Mouse (Mus musculus) kidney, postnatal 14 days (tissue): ENCODE measurements around the gene Gm13941.

Experiments used
- DNase-seq: peaks from one replicate; pipeline ENCODE4 v3.0.0; 2022; ENCODE audit warnings: mixed read lengths

The Gm13941 gene

DNA sequence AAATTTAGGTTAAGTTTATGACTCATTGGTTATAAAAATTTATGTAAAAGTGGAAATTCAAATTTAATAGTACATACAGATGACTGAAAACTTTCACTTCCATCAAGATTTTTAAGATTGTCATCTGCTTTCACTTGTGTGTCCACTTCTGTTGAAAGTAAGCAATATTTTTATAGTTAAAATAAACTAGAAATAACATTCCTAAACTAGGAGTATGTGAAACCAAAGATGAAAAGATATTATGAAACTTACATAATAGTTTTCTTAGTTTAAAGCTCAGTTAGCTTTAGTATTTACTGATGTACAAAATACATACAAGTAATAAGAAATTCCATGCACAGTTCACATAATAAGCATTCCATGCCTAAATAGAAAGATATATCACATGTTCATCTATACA, at the start of gene Gm13941:
Gm13941 (minus strand) TSS at position 101 of the 400 bp plus-strand sequence.
- no peak for DNase-seq

- no peak for DNase-seq
Observed at GRCm38 (mm10) chr2:111152836-111153235, 47.1 kb upstream of the Gm13941 start, which contains the start of gene Gm15130. Gene Gm15130, minus strand, starts transcription at chr2:111152936.

DNA sequence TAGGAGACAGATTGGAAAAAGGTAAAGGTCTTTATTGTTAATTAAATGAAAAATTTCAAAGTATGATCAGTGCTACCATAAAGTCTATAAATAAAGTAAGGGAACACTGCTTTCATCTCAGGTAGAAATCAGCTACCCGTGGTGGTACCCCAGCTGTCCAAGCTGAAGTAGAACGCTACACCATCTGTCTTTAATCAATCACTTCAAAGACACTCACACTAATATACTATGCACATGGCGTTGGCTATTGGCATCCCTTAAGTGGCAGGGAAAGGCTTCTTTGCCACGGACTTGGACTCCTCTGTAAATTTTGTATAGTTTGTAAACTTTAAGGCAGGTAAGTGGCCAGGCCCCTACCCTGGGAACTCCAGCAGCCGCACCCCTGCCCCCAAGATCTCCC, 30.0 kb upstream of the Gm13941 start:
- DNase-seq: no peak

- peak; percentile 19 for DNase-seq
Observed at GRCm38 (mm10) chr2:111058586-111059261, 47.1 kb downstream of the Gm13941 start.
